Mouse (Mus musculus): Measurements from ENCODE around the gene Bub1.

DNA sequence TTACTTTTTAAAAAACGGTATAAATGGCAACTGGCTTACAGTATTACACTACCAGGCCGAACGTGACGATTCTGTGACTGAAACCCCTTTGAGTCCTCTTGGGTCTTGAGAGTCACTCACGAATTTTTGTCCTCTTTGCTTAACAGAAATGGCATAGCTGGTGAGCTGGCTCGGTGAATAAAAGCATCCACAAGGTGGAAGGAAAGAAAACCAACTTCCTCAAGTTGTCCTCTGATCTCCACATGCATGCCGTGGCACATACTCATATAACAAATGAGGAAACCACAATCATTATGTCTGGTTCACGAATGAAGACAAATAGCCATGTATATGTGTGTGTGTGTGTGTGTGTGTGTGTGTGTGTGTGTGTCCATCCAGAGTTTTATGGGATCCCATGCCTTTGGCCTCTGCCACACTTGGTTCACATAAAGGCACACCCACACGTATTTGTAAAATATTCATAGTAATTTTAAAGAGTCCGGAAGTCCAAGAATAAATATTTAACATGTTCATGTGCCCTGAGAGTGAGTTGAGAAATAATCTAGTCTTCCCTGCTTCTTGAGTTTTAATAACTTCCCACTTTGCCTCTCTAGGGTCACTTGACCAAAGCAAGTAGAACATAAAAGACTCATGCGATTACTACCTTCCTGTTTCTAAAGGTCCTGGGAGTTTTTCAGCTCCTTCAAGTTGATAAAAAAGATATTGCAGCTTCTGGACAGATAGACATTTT, 603 bp upstream of the Bub1 start:
- TF ChIP-seq CTCF (IDR thresholded peaks at IDR 0.05; ENCODE audit: insufficient read depth, low read length): no peak
- no peak for TF ChIP-seq POLR2A (IDR thresholded peaks at IDR 0.05; ENCODE audit: borderline replicate concordance, extremely low read depth, low read depth, low read length)

Measured in lung, adult 2 months (tissue).